Mouse (Mus musculus) colon, adult 2 months (tissue): Measurements from ENCODE around the gene Ifnl2. TPM values are rescaled to one million over a fixed set of nuclear protein-coding genes. Genes with fewer than 3 reads are reported as not detected.

Experiments used
- polyA plus RNA-seq: library from polyadenylated mRNA; depleted of rRNA; stranded (reverse); fragments of >200 nt; gene quantifications from 2 replicates; pipeline ENCODE4 v1.2.3, GENCODE M21; 2012; rRNA removed

Gene Ifnl2
- polyA plus RNA-seq: not detected in 2 replicates

GRCm38 (mm10) chr7:28510405-28510974 lies at the start of gene Ifnl2:
Gene Ifnl2 (minus strand): TSS chr7:28510455.

GRCm38 (mm10) chr7:28547154-28547553 lies 36.9 kb upstream of the Ifnl2 start, which contains the start of gene Nccrp1:
Gene Nccrp1 (minus strand): TSS chr7:28547254.

GRCm38 (mm10) chr7:28540526-28540925 lies 30.3 kb upstream of the Ifnl2 start, which contains the start of gene Sycn:
Gene Sycn (plus strand): TSS chr7:28540885.

GRCm38 (mm10) chr7:28522536-28522935 lies 12.3 kb upstream of the Ifnl2 start, which contains the start of gene Ifnl3:
Gene Ifnl3 (plus strand): TSS chr7:28522836.

Other genes starting within 250 kb of the Ifnl2 start
- 6.1 and 6.9 TPM in 2 replicates for gene Eid2, start 242.6 kb downstream of the Ifnl2 start, polyA plus RNA-seq
- gene Eid2b, start 232.7 kb downstream of the Ifnl2 start, polyA plus RNA-seq: 9.7 and 11.1 TPM in 2 replicates
- gene Selenov, start 219.3 kb downstream of the Ifnl2 start, polyA plus RNA-seq: 0.12 TPM in 1 of 2 replicates, not detected in the other
- 0.59 and 0.84 TPM in 2 replicates for gene Dll3, start 208.2 kb downstream of the Ifnl2 start, polyA plus RNA-seq
- 64.2 and 71.4 TPM in 2 replicates for gene Timm50, start 198.4 kb downstream of the Ifnl2 start, polyA plus RNA-seq
- 99.8 and 106 TPM in 2 replicates for gene Supt5, start 171.7 kb downstream of the Ifnl2 start, polyA plus RNA-seq
- 1,165 and 1,439 TPM in 2 replicates for gene Rps16, start 159.8 kb downstream of the Ifnl2 start, polyA plus RNA-seq
- gene Plekhg2, start 137.9 kb downstream of the Ifnl2 start, polyA plus RNA-seq: 24.4 and 27.5 TPM in 2 replicates
- gene Zfp36, start 130.2 kb downstream of the Ifnl2 start, polyA plus RNA-seq: 66.9 and 93.6 TPM in 2 replicates
- 46.6 and 48.5 TPM in 2 replicates for gene Med29, start 117.7 kb downstream of the Ifnl2 start, polyA plus RNA-seq
- 77.0 and 82.7 TPM in 2 replicates for gene Paf1, start 117.5 kb downstream of the Ifnl2 start, polyA plus RNA-seq
- 7.5 and 12.5 TPM in 2 replicates for gene Gmfg, start 73.0 kb downstream of the Ifnl2 start, polyA plus RNA-seq
- 5.8 and 6.1 TPM in 2 replicates for gene Lrfn1, start 58.5 kb downstream of the Ifnl2 start, polyA plus RNA-seq
- gene Ifnl3, start 12.4 kb upstream of the Ifnl2 start, polyA plus RNA-seq: not detected in 2 replicates
- gene Sycn, start 30.4 kb upstream of the Ifnl2 start, polyA plus RNA-seq: 4,353 and 7,367 TPM in 2 replicates
- 4.8 and 11.5 TPM in 2 replicates for gene Nccrp1, start 36.8 kb upstream of the Ifnl2 start, polyA plus RNA-seq
- 99.8 and 116 TPM in 2 replicates for gene Samd4b, start 87.7 kb upstream of the Ifnl2 start, polyA plus RNA-seq
- 106 and 117 TPM in 2 replicates for gene Pak4, start 87.7 kb upstream of the Ifnl2 start, polyA plus RNA-seq
- gene Acp7, start 120.9 kb upstream of the Ifnl2 start, polyA plus RNA-seq: not detected in 2 replicates
- 5.7 and 6.3 TPM in 2 replicates for gene Fbxo27, start 182.4 kb upstream of the Ifnl2 start, polyA plus RNA-seq
- gene Fbxo17, start 206.3 kb upstream of the Ifnl2 start, polyA plus RNA-seq: 3.8 and 5.6 TPM in 2 replicates
- 99.3 and 121 TPM in 2 replicates for gene Mrps12, start 231.4 kb upstream of the Ifnl2 start, polyA plus RNA-seq
- gene Sars2, start 231.5 kb upstream of the Ifnl2 start, polyA plus RNA-seq: 24.4 and 27.2 TPM in 2 replicates
- 0.10 TPM in 1 of 2 replicates, not detected in the other for gene Ccer2, start 245.7 kb upstream of the Ifnl2 start, polyA plus RNA-seq